Mouse (Mus musculus) forebrain, embryonic 12.5 days (tissue): Measurements from ENCODE around the gene Cdh6. TPM values are rescaled to one million over a fixed set of nuclear protein-coding genes. Genes with fewer than 3 reads are reported as not detected.

Source experiments
- ATAC-seq: fragments of 200-750 bp; cut with Nextera tagmentation; 2 replicates; pipeline ENCODE4 v1.8.0; 2017; ENCODE audit warnings: moderate TSS enrichment; ENCODE audit not compliant: low FRiP score
- H3K27ac ChIP-seq: fragments of 300-500 bp; sonication (generic); 2 replicates; pipeline ENCODE4 v1.5.1; 2016; ENCODE audit warnings: mild to moderate bottlenecking
- H3K27me3 ChIP-seq: fragments of 300-500 bp; sonication (generic); 2 replicates; pipeline ENCODE4 v1.6.1; 2016; ENCODE audit warnings: mild to moderate bottlenecking
- H3K36me3 ChIP-seq: fragments of 300-500 bp; sonication (generic); replicated peaks from 2 replicates; pipeline ENCODE4 v1.6.1; 2016; ENCODE audit warnings: mild to moderate bottlenecking
- H3K4me1 ChIP-seq: fragments of 300-500 bp; sonication (generic); 2 replicates; pipeline ENCODE4 v1.6.1; 2016
- H3K4me2 ChIP-seq: fragments of 300-500 bp; sonication (generic); 2 replicates; pipeline ENCODE4 v1.6.1; 2016; ENCODE audit warnings: mild to moderate bottlenecking, moderate library complexity
- H3K4me3 ChIP-seq: fragments of 300-500 bp; sonication (generic); replicated peaks from 2 replicates; pipeline ENCODE4 v1.5.1; 2016; ENCODE audit warnings: mild to moderate bottlenecking
- H3K9ac ChIP-seq: fragments of 300-500 bp; sonication (generic); 2 replicates; pipeline ENCODE4 v1.6.1; 2016; ENCODE audit warnings: mild to moderate bottlenecking
- H3K9me3 ChIP-seq: fragments of 300-500 bp; sonication (generic); 2 replicates; pipeline ENCODE4 v1.6.1; 2016
- WGBS: fragments of 180-500 bp; shearing (Covaris S2); methylation state at CpG from one replicate; pipeline ENCODE4 v1.1.7; 2016; 5-methylcytosine and 5-hydroxymethylcytosine counted together
- polyA plus RNA-seq: library from polyadenylated mRNA; unstranded; fragments of >200 nt; fragmentation: Nextera tagmentation; extraction: Ambion mirVana; gene quantifications from 2 replicates; pipeline ENCODE4 v1.2.1, GENCODE M21; 2016

The Cdh6 gene
- polyA plus RNA-seq, 1 experiment from 2014 or later = 10.9 TPM

GRCm38 (mm10) chr15:13181430-13181829 lies 8.0 kb upstream of the Cdh6 start:
- Histone ChIP-seq H3K9ac (no peak overlapping the region), H3K4me3 (no peak overlapping the region), H3K4me1 (no peaks in the 10 kb centered on the region), H3K27me3 (peaks cover 3% of the 10 kb centered on the region; the same call in 1 of the 2 replicates), H3K4me2 (no peak overlapping the region), H3K36me3 (no peaks in the 10 kb centered on the region), H3K27ac (no peak overlapping the region), H3K9me3 (no peaks in the 10 kb centered on the region)
- 69% methylated on average over 8 of the region's 8 CpGs for WGBS
- no peak for ATAC-seq

- Histone ChIP-seq H3K27me3 (peaks cover 7% of the 10 kb centered on the region), H3K36me3 (no peaks in the 10 kb centered on the region), H3K9me3 (no peaks in the 10 kb centered on the region), H3K27ac (no peak overlapping the region), H3K4me1 (no peaks in the 10 kb centered on the region), H3K4me2 (no peak overlapping the region), H3K4me3 (no peak overlapping the region), H3K9ac (no peak overlapping the region)
- ATAC-seq = no peak
- WGBS = 45% methylated on average over 4 of the region's 4 CpGs
Measured at GRCm38 (mm10) chr15:13181014-13181413, 7.5 kb upstream of the Cdh6 start.

GRCm38 (mm10) chr15:13175978-13176377 lies 2.5 kb upstream of the Cdh6 start:
- H3K36me3 ChIP-seq = no peaks in the 10 kb centered on the region
- no peak overlapping the region for H3K27ac ChIP-seq
- no peak overlapping the region for H3K4me2 ChIP-seq
- ATAC-seq = no peak
- peaks cover 19% of the 10 kb centered on the region for H3K4me1 ChIP-seq
- H3K9ac ChIP-seq = no peak overlapping the region
- H3K4me3 ChIP-seq = no peak overlapping the region
- H3K27me3 ChIP-seq = peaks cover 18% of the 10 kb centered on the region
- no peaks in the 10 kb centered on the region for H3K9me3 ChIP-seq
- 19% methylated on average over 9 of the region's 9 CpGs for WGBS

- 9% methylated on average over 6 of the region's 6 CpGs for WGBS
- H3K4me2 ChIP-seq = peak overlapping the region; percentile 75
- peaks cover 18% of the 10 kb centered on the region for H3K27me3 ChIP-seq
- peaks cover 21% of the 10 kb centered on the region for H3K4me1 ChIP-seq
- H3K27ac ChIP-seq = no peak overlapping the region
- no peaks in the 10 kb centered on the region for H3K9me3 ChIP-seq
- ATAC-seq = no peak
- H3K36me3 ChIP-seq = no peaks in the 10 kb centered on the region
- H3K9ac ChIP-seq = no peak overlapping the region
- peak overlapping the region; percentile 51 for H3K4me3 ChIP-seq
Measured at GRCm38 (mm10) chr15:13174618-13174980, 1.1 kb upstream of the Cdh6 start.

GRCm38 (mm10) chr15:13173840-13174617 lies 554 bp upstream of the Cdh6 start:
- peaks cover 21% of the 10 kb centered on the region for H3K4me1 ChIP-seq
- H3K9ac ChIP-seq = peak overlapping the region; percentile 64
- no peaks in the 10 kb centered on the region for H3K36me3 ChIP-seq
- peak; percentile 28 for ATAC-seq
- peaks cover 18% of the 10 kb centered on the region for H3K27me3 ChIP-seq
- peak overlapping the region; percentile 75 for H3K4me2 ChIP-seq
- no peaks in the 10 kb centered on the region for H3K9me3 ChIP-seq
- H3K27ac ChIP-seq = peak overlapping the region; percentile 78
- under 1% methylated on average over 27 of the region's 27 CpGs for WGBS
- peak overlapping the region; percentile 51 for H3K4me3 ChIP-seq

GRCm38 (mm10) chr15:13172365-13173070 lies 957 bp downstream of the Cdh6 start:
- Histone ChIP-seq H3K36me3 (no peaks in the 10 kb centered on the region), H3K4me3 (peak overlapping the region; percentile 51), H3K9me3 (0 out of 2 replicates have a peak, but pooled peaks cover 3% of the 10 kb centered on the region), H3K27ac (peak overlapping the region; percentile 78), H3K27me3 (peaks cover 18% of the 10 kb centered on the region), H3K4me1 (peaks cover 21% of the 10 kb centered on the region), H3K9ac (peak overlapping the region; percentile 64), H3K4me2 (peak overlapping the region; percentile 75)
- peak; percentile 10; the same call in 1 of the 2 replicates for ATAC-seq
- 0% methylated on average over 26 of the region's 26 CpGs for WGBS

- Histone ChIP-seq H3K9ac (peak overlapping the region; percentile 64), H3K36me3 (no peaks in the 10 kb centered on the region), H3K27me3 (peaks cover 18% of the 10 kb centered on the region), H3K27ac (no peak overlapping the region), H3K9me3 (0 out of 2 replicates have a peak, but pooled peaks cover 3% of the 10 kb centered on the region), H3K4me2 (peak overlapping the region; percentile 75), H3K4me3 (peak overlapping the region; percentile 51), H3K4me1 (peaks cover 21% of the 10 kb centered on the region)
- ATAC-seq = no peak
- 3% methylated on average over 16 of the region's 16 CpGs for WGBS
Measured at GRCm38 (mm10) chr15:13171486-13172364, 1.8 kb downstream of the Cdh6 start.

- H3K4me3 ChIP-seq = no peak overlapping the region
- H3K9ac ChIP-seq = no peak overlapping the region
- WGBS = 94% methylated on average over 13 of the region's 13 CpGs
- no peaks in the 10 kb centered on the region; the same call in 1 of the 2 replicates for H3K4me1 ChIP-seq
- H3K9me3 ChIP-seq = 0 out of 2 replicates have a peak, but pooled peaks cover 3% of the 10 kb centered on the region
- H3K36me3 ChIP-seq = no peaks in the 10 kb centered on the region
- ATAC-seq = no peak
- no peak overlapping the region for H3K4me2 ChIP-seq
- no peak overlapping the region for H3K27ac ChIP-seq
- H3K27me3 ChIP-seq = no peaks in the 10 kb centered on the region
Measured at GRCm38 (mm10) chr15:13165094-13165885, 8.2 kb downstream of the Cdh6 start.

- Histone ChIP-seq H3K9ac (no peak overlapping the region), H3K27ac (no peak overlapping the region), H3K4me1 (0 out of 2 replicates have a peak, but pooled peaks cover 3% of the 10 kb centered on the region), H3K9me3 (no peaks in the 10 kb centered on the region), H3K27me3 (no peaks in the 10 kb centered on the region), H3K4me3 (no peak overlapping the region), H3K4me2 (no peak overlapping the region), H3K36me3 (no peaks in the 10 kb centered on the region)
- 95% methylated on average over 5 of the region's 5 CpGs for WGBS
- no peak for ATAC-seq
Measured at GRCm38 (mm10) chr15:13155820-13156219, 17.7 kb downstream of the Cdh6 start.

GRCm38 (mm10) chr15:13155418-13155817 lies 18.1 kb downstream of the Cdh6 start:
- Histone ChIP-seq H3K9me3 (no peaks in the 10 kb centered on the region), H3K4me1 (0 out of 2 replicates have a peak, but pooled peaks cover 3% of the 10 kb centered on the region), H3K4me3 (no peak overlapping the region), H3K9ac (no peak overlapping the region), H3K27me3 (no peaks in the 10 kb centered on the region), H3K4me2 (no peak overlapping the region), H3K27ac (no peak overlapping the region), H3K36me3 (no peaks in the 10 kb centered on the region)
- ATAC-seq = no peak
- WGBS = 85% methylated on average over 6 of the region's 6 CpGs

- 85% methylated on average over 4 of the region's 4 CpGs for WGBS
- H3K9ac ChIP-seq = no peak overlapping the region
- H3K27me3 ChIP-seq = no peaks in the 10 kb centered on the region
- 0 out of 2 replicates have a peak, but pooled peaks cover 5% of the 10 kb centered on the region for H3K36me3 ChIP-seq
- ATAC-seq = no peak
- no peak overlapping the region for H3K4me2 ChIP-seq
- 0 out of 2 replicates have a peak, but pooled peaks cover 4% of the 10 kb centered on the region for H3K9me3 ChIP-seq
- 0 out of 2 replicates have a peak, but pooled peaks cover 2% of the 10 kb centered on the region for H3K4me1 ChIP-seq
- no peak overlapping the region for H3K27ac ChIP-seq
- no peak overlapping the region for H3K4me3 ChIP-seq
Measured at GRCm38 (mm10) chr15:13141983-13142382, 31.5 kb downstream of the Cdh6 start.
